In genomic region chr11:97884601-97885185, GRCm38 (mm10) we compare ENCODE assay signal across 8 mouse cellular contexts. TPM values are rescaled to one million over a fixed set of nuclear protein-coding genes. Genes with fewer than 3 reads are reported as not detected.
A peak's percentile ranks its signal among the peaks of the same experiment; 100 is the strongest.
DNase-seq lines count a peak whose midpoint lies in the region; ATAC-seq and TF ChIP-seq lines count a peak whose summit lies in the region.

No protein-coding gene starts in this region.

- ATAC-seq in hindbrain, embryonic 16.5 days = peak; percentile 18
- ATAC-seq in midbrain, postnatal 0 days (ENCODE audit: low FRiP score) = no peak
- no peak for ATAC-seq in megakaryocyte-erythroid progenitor cell, adult 5-6 weeks (replicated peaks; ENCODE audit: low FRiP score, low TSS enrichment, poor library complexity, severe bottlenecking)

- no peaks in the 10 kb centered on the region for H3K36me3 ChIP-seq in hindbrain, embryonic 16.5 days (ENCODE audit: control insufficient read depth, insufficient read depth, low read length)
- no peaks in the 10 kb centered on the region for H3K36me3 ChIP-seq in midbrain, postnatal 0 days (ENCODE audit: insufficient read depth, low read length)

- no peak; the same call in 1 of the 2 replicates for TF ChIP-seq CTCF in left cerebral cortex, adult 2 months (IDR thresholded peaks at IDR 0.05)
- no peak for TF ChIP-seq CTCF in cortical plate, adult 2 months (IDR thresholded peaks at IDR 0.05; ENCODE audit: extremely low read depth, insufficient read depth, low read length)
- peak; percentile 38 for TF ChIP-seq CTCF in midbrain, postnatal 0 days (IDR thresholded peaks at IDR 0.05)

- intact Hi-C loops in left cerebral cortex, adult 2 months (cut with DNase I) = loop anchor here (2.0 to 5.0 kb wide), 3 partner anchors 44 to 182 kb away; partner anchors contain the start of genes B230217C12Rik, Pcgf2 and Psmb3
- intact Hi-C loops in left cerebral cortex, postnatal 4 days (cut with DNase I) = loop anchor here (5.0 kb wide), 1 partner anchor 82 kb away; no protein-coding TSS in a partner anchor

- 27% methylated on average over 7 of the region's 7 CpGs for WGBS in hindbrain, embryonic 16.5 days
- 21% methylated on average over 7 of the region's 7 CpGs for WGBS in midbrain, postnatal 0 days

- H3K4me2 ChIP-seq in hindbrain, embryonic 16.5 days (ENCODE audit: low read length) = peak overlapping the region; percentile 73
- peak overlapping the region; percentile 48 for H3K4me2 ChIP-seq in midbrain, postnatal 0 days (ENCODE audit: low read depth, low read length, poor library complexity, severe bottlenecking)

- peak overlapping the region; percentile 61 for H3K9ac ChIP-seq in hindbrain, embryonic 16.5 days (ENCODE audit: low read depth, low read length)
- peak overlapping the region; percentile 59; the same call in 1 of the 2 replicates for H3K9ac ChIP-seq in midbrain, postnatal 0 days (replicated peaks; ENCODE audit: low read length, poor library complexity, severe bottlenecking)

- no peaks in the 10 kb centered on the region for H3K9me3 ChIP-seq in hindbrain, embryonic 16.5 days (ENCODE audit: control insufficient read depth, low read length)
- no peaks in the 10 kb centered on the region for H3K9me3 ChIP-seq in midbrain, postnatal 0 days (ENCODE audit: low read length)

- H3K4me3 ChIP-seq in left cerebral cortex, adult 2 months = peak overlapping the region; percentile 64
- peak overlapping the region; percentile 40 for H3K4me3 ChIP-seq in cortical plate, adult 2 months (ENCODE audit: insufficient read depth, low read length)
- H3K4me3 ChIP-seq in hindbrain, embryonic 16.5 days (ENCODE audit: low read length) = peak overlapping the region; percentile 71
- H3K4me3 ChIP-seq in midbrain, postnatal 0 days (ENCODE audit: low read depth, low read length) = peak overlapping the region; percentile 56

- no peak for TF ChIP-seq POLR2A in cortical plate, adult 2 months (IDR thresholded peaks at IDR 0.05; ENCODE audit: extremely low read depth, insufficient read depth, low read length)

- H3K4me1 ChIP-seq in cortical plate, adult 2 months (ENCODE audit: control insufficient read depth, insufficient read depth, low read length) = no peaks in the 10 kb centered on the region
- H3K4me1 ChIP-seq in hindbrain, embryonic 16.5 days (ENCODE audit: control insufficient read depth, insufficient read depth, low read depth, low read length) = no peaks in the 10 kb centered on the region; the same call in 1 of the 2 replicates
- no peaks in the 10 kb centered on the region for H3K4me1 ChIP-seq in midbrain, postnatal 0 days (ENCODE audit: insufficient read depth, low read length)

- H3K27me3 ChIP-seq in hindbrain, embryonic 16.5 days (replicated peaks; ENCODE audit: control insufficient read depth, insufficient read depth, low read length) = no peaks in the 10 kb centered on the region
- no peaks in the 10 kb centered on the region for H3K27me3 ChIP-seq in midbrain, postnatal 0 days (ENCODE audit: insufficient read depth, low read length)

- no peak for DNase-seq in left cerebral cortex, adult 2 months (ENCODE audit: extremely low spot score in 1 of 2, low spot score in 2 of 2)
- DNase-seq in left cerebral cortex, postnatal 4 days = no peak
- DNase-seq in midbrain, postnatal 0 days (ENCODE audit: low spot score) = no peak
- no peak for DNase-seq in urinary bladder, postnatal 10 days (ENCODE audit: low spot score)
- DNase-seq in embryo, embryonic 9.5 days (ENCODE audit: extremely low spot score) = no peak

- peak overlapping the region; percentile 78 for H3K27ac ChIP-seq in left cerebral cortex, adult 2 months
- H3K27ac ChIP-seq in cortical plate, adult 2 months (ENCODE audit: insufficient read depth, low read length) = no peak overlapping the region
- H3K27ac ChIP-seq in hindbrain, embryonic 16.5 days (ENCODE audit: low read depth, low read length) = peak overlapping the region; percentile 77
- H3K27ac ChIP-seq in midbrain, postnatal 0 days (ENCODE audit: low read depth, low read length) = peak overlapping the region; percentile 87

RNA-seq across cellular contexts. Expression of gene Fbxo47, which starts 0.7 kb away (rescaled TPM):
- 1 to 10 TPM; 2.8 to 2.9 TPM for total RNA-seq in left cerebral cortex, adult 2 months (2021)
- under 1 TPM; 0.46 to 0.74 TPM for total RNA-seq in left cerebral cortex, postnatal 4 days (2021)
- 1.3 and 1.6 TPM in 2 replicates for polyA plus RNA-seq in cortical plate, adult 2 months (2012; rRNA removed)
- polyA plus RNA-seq in hindbrain, embryonic 16.5 days (2015; fragmentation: Nextera tagmentation; extraction: Ambion mirVana) = 0.34 and 0.43 TPM in 2 replicates
- total RNA-seq in midbrain, postnatal 0 days (2014; rRNA removed) = 0.38 and 0.80 TPM in 2 replicates
- polyA plus RNA-seq in midbrain, postnatal 0 days (2015; fragmentation: Nextera tagmentation; extraction: Ambion mirVana) = 0.33 and 0.88 TPM in 2 replicates
- 0.54 and 3.2 TPM in 2 replicates for total RNA-seq in megakaryocyte-erythroid progenitor cell, adult 5-6 weeks (2014; fragmentation: Nextera tagmentation)
- 0.53 and 0.56 TPM in 2 replicates for total RNA-seq in megakaryocyte-erythroid progenitor cell, adult 5-6 weeks (2017)

RNA-seq across cellular contexts. Expression of gene B230217C12Rik, which starts 44.1 kb away (rescaled TPM):
- total RNA-seq in left cerebral cortex, adult 2 months (2021) = 10 to 100 TPM; 77.6 to 78.9 TPM
- 10 to 100 TPM; 27.1 to 29.0 TPM for total RNA-seq in left cerebral cortex, postnatal 4 days (2021)
- polyA plus RNA-seq in cortical plate, adult 2 months (2012; rRNA removed) = 122 and 130 TPM in 2 replicates
- 38.2 and 40.7 TPM in 2 replicates for polyA plus RNA-seq in hindbrain, embryonic 16.5 days (2015; fragmentation: Nextera tagmentation; extraction: Ambion mirVana)
- 37.7 and 43.6 TPM in 2 replicates for total RNA-seq in midbrain, postnatal 0 days (2014; rRNA removed)
- polyA plus RNA-seq in midbrain, postnatal 0 days (2015; fragmentation: Nextera tagmentation; extraction: Ambion mirVana) = 38.2 and 41.8 TPM in 2 replicates
- 0.45 and 1.7 TPM in 2 replicates for total RNA-seq in megakaryocyte-erythroid progenitor cell, adult 5-6 weeks (2014; fragmentation: Nextera tagmentation)
- 0.91 TPM in 1 of 2 replicates, not detected in the other for total RNA-seq in megakaryocyte-erythroid progenitor cell, adult 5-6 weeks (2017)

Comparison
In these comparisons a context has a peak if more than half of its experiments do, and no peak if none do; other contexts are left out.
1. RNA of gene B230217C12Rik, which starts 44.1 kb away (total RNA-seq): 77.6 to 78.9 TPM in left cerebral cortex, adult 2 months, 37.7 to 43.6 TPM in midbrain, postnatal 0 days and 27.1 to 29.0 TPM in left cerebral cortex, postnatal 4 days; 0.45 to 1.7 TPM in megakaryocyte-erythroid progenitor cell, adult 5-6 weeks; every median in the first group is over 10 times any median in the second.
2. Peak in every context shown above with its lines, with median percentiles within 50 percentile points of each other: H3K4me3 ChIP-seq.